Mouse (Mus musculus): Measurements from ENCODE around the gene 4930583I09Rik. TPM values are rescaled to one million over a fixed set of nuclear protein-coding genes. Genes with fewer than 3 reads are reported as not detected.
A peak's percentile ranks its signal among the peaks of the same experiment; 100 is the strongest.

The 4930583I09Rik gene
- polyA plus RNA-seq, 1 experiment from 2014 or later: not detected

- no peaks in the 10 kb centered on the region for H3K27me3 ChIP-seq
- no peak overlapping the region for H3K27ac ChIP-seq
- H3K9ac ChIP-seq: no peak overlapping the region
- no peaks in the 10 kb centered on the region for H3K4me1 ChIP-seq
- peak; percentile 35; the same call in 1 of the 2 replicates for ATAC-seq (ENCODE audit: borderline replicate concordance, extremely low read depth, low FRiP score, low TSS enrichment)
- H3K4me2 ChIP-seq: no peak overlapping the region
- no peaks in the 10 kb centered on the region for H3K9me3 ChIP-seq
- H3K4me3 ChIP-seq: no peak overlapping the region
- no peaks in the 10 kb centered on the region for H3K36me3 ChIP-seq
- WGBS: 26% methylated on average over 3 of the region's 3 CpGs
Observed at GRCm38 (mm10) chr17:64789175-64789574, 46.7 kb downstream of the 4930583I09Rik start.

- no peaks in the 10 kb centered on the region for H3K36me3 ChIP-seq
- no peaks in the 10 kb centered on the region for H3K4me1 ChIP-seq
- no peak overlapping the region for H3K9ac ChIP-seq
- no peaks in the 10 kb centered on the region for H3K27me3 ChIP-seq
- no peak overlapping the region for H3K4me2 ChIP-seq
- 75% methylated on average over 13 of the region's 13 CpGs for WGBS
- no peaks in the 10 kb centered on the region for H3K9me3 ChIP-seq
- H3K27ac ChIP-seq: no peak overlapping the region
- H3K4me3 ChIP-seq: no peak overlapping the region
- ATAC-seq (ENCODE audit: borderline replicate concordance, extremely low read depth, low FRiP score, low TSS enrichment): no peak
Observed at GRCm38 (mm10) chr17:64788301-64788700, 47.6 kb downstream of the 4930583I09Rik start.

- H3K4me1 ChIP-seq: no peaks in the 10 kb centered on the region
- 22% methylated on average over 1 of the region's 1 CpGs for WGBS
- H3K27me3 ChIP-seq: no peaks in the 10 kb centered on the region
- no peak for ATAC-seq (ENCODE audit: borderline replicate concordance, extremely low read depth, low FRiP score, low TSS enrichment)
- H3K4me2 ChIP-seq: no peak overlapping the region
- H3K9ac ChIP-seq: no peak overlapping the region
- no peaks in the 10 kb centered on the region for H3K9me3 ChIP-seq
- H3K27ac ChIP-seq: no peak overlapping the region
- H3K36me3 ChIP-seq: no peaks in the 10 kb centered on the region
- no peak overlapping the region for H3K4me3 ChIP-seq
Observed at GRCm38 (mm10) chr17:64785961-64786360, 49.9 kb downstream of the 4930583I09Rik start.

Other genes with a start within 250 kb of the 4930583I09Rik start
- gene Man2a1, start 235.3 kb downstream of the 4930583I09Rik start, polyA plus RNA-seq (2015; fragmentation: Nextera tagmentation; extraction: Ambion mirVana): 9.3 and 9.4 TPM in 2 replicates

Measured in lung, embryonic 15.5 days (tissue).